Mouse (Mus musculus): Measurements from ENCODE around the gene Ctns. TPM values are rescaled to one million over a fixed set of nuclear protein-coding genes. Genes with fewer than 3 reads are reported as not detected.

Gene Ctns
- 17.7 and 18.2 TPM in 2 replicates for polyA plus RNA-seq (2015; fragmentation: Nextera tagmentation; extraction: Ambion mirVana)

GRCm38 (mm10) chr11:73198603-73199229 lies at the start of gene Ctns:
TSS of gene Ctns (minus strand) at chr11:73199042.
- ATAC-seq (replicated peaks; ENCODE audit: low FRiP score): peak; percentile 96
- H3K4me2 ChIP-seq: peak within 1 kb of the TSS; percentile 98
- H3K9ac ChIP-seq: peak within 1 kb of the TSS; percentile 83
- no peaks in the 10 kb centered on the region for H3K27me3 ChIP-seq
- H3K9me3 ChIP-seq (replicated peaks): no peaks in the 10 kb centered on the region
- H3K4me1 ChIP-seq: peaks cover 19% of the 10 kb centered on the region
- peak within 1 kb of the TSS; percentile 63; the same call in 1 of the 2 replicates for H3K27ac ChIP-seq
- H3K4me3 ChIP-seq (replicated peaks): peak within 1 kb of the TSS; percentile 80
- H3K36me3 ChIP-seq: peaks cover 10% of the 10 kb centered on the region; the same call in 1 of the 2 replicates
- under 1% methylated on average over 22 of the region's 22 CpGs for WGBS

GRCm38 (mm10) chr11:73242777-73243176 lies 43.9 kb upstream of the Ctns start:
- H3K27ac ChIP-seq: no peak overlapping the region
- no peak overlapping the region for H3K9ac ChIP-seq
- H3K27me3 ChIP-seq: no peaks in the 10 kb centered on the region
- WGBS: 76% methylated on average over 4 of the region's 4 CpGs
- no peak overlapping the region for H3K4me2 ChIP-seq
- no peak overlapping the region for H3K4me3 ChIP-seq (replicated peaks)
- no peak for ATAC-seq (replicated peaks; ENCODE audit: low FRiP score)
- H3K36me3 ChIP-seq: no peaks in the 10 kb centered on the region
- H3K9me3 ChIP-seq (replicated peaks): no peaks in the 10 kb centered on the region
- H3K4me1 ChIP-seq: peaks cover 8% of the 10 kb centered on the region; the same call in 1 of the 2 replicates

GRCm38 (mm10) chr11:73242199-73242598 lies 43.4 kb upstream of the Ctns start:
- no peak overlapping the region for H3K4me2 ChIP-seq
- H3K27me3 ChIP-seq: no peaks in the 10 kb centered on the region
- peaks cover 8% of the 10 kb centered on the region; the same call in 1 of the 2 replicates for H3K4me1 ChIP-seq
- WGBS: 63% methylated on average over 6 of the region's 6 CpGs
- no peak for ATAC-seq (replicated peaks; ENCODE audit: low FRiP score)
- no peaks in the 10 kb centered on the region for H3K9me3 ChIP-seq (replicated peaks)
- no peak overlapping the region for H3K9ac ChIP-seq
- H3K27ac ChIP-seq: no peak overlapping the region
- no peak overlapping the region for H3K4me3 ChIP-seq (replicated peaks)
- no peaks in the 10 kb centered on the region for H3K36me3 ChIP-seq

GRCm38 (mm10) chr11:73236731-73237130 lies 37.9 kb upstream of the Ctns start:
- H3K4me1 ChIP-seq: peaks cover 20% of the 10 kb centered on the region
- H3K27ac ChIP-seq: peak overlapping the region; percentile 41; the same call in 1 of the 2 replicates
- no peaks in the 10 kb centered on the region for H3K36me3 ChIP-seq
- 57% methylated on average over 3 of the region's 3 CpGs for WGBS
- no peaks in the 10 kb centered on the region for H3K27me3 ChIP-seq
- no peak overlapping the region for H3K9ac ChIP-seq
- no peak overlapping the region for H3K4me2 ChIP-seq
- H3K9me3 ChIP-seq (replicated peaks): no peaks in the 10 kb centered on the region
- H3K4me3 ChIP-seq (replicated peaks): no peak overlapping the region
- no peak for ATAC-seq (replicated peaks; ENCODE audit: low FRiP score)

GRCm38 (mm10) chr11:73235990-73236701 lies 37.3 kb upstream of the Ctns start:
- peaks cover 15% of the 10 kb centered on the region for H3K4me1 ChIP-seq
- H3K27ac ChIP-seq: peak overlapping the region; percentile 78
- H3K27me3 ChIP-seq: no peaks in the 10 kb centered on the region
- WGBS: 21% methylated on average over 5 of the region's 5 CpGs
- H3K9ac ChIP-seq: no peak overlapping the region
- H3K4me2 ChIP-seq: no peak overlapping the region
- no peaks in the 10 kb centered on the region for H3K36me3 ChIP-seq
- peak; percentile 71; the same call in 1 of the 2 replicates for ATAC-seq (replicated peaks; ENCODE audit: low FRiP score)
- no peak overlapping the region for H3K4me3 ChIP-seq (replicated peaks)
- no peaks in the 10 kb centered on the region for H3K9me3 ChIP-seq (replicated peaks)

- no peak within 1 kb of the TSS for H3K4me2 ChIP-seq
- H3K4me3 ChIP-seq (replicated peaks): no peak within 1 kb of the TSS
- no peak within 1 kb of the TSS for H3K27ac ChIP-seq
- H3K4me1 ChIP-seq: peaks cover 15% of the 10 kb centered on the region
- H3K9me3 ChIP-seq (replicated peaks): no peaks in the 10 kb centered on the region
- WGBS: 81% methylated on average over 5 of the region's 5 CpGs
- no peak within 1 kb of the TSS for H3K9ac ChIP-seq
- ATAC-seq (replicated peaks; ENCODE audit: low FRiP score): no peak
- no peaks in the 10 kb centered on the region for H3K27me3 ChIP-seq
- no peaks in the 10 kb centered on the region for H3K36me3 ChIP-seq
Measured at GRCm38 (mm10) chr11:73233992-73234391, 35.1 kb upstream of the Ctns start, which contains the start of gene Trpv1. TSS of gene Trpv1 (plus strand) at chr11:73234292.

- H3K9me3 ChIP-seq (replicated peaks): no peaks in the 10 kb centered on the region
- no peak overlapping the region for H3K4me3 ChIP-seq (replicated peaks)
- peaks cover 15% of the 10 kb centered on the region for H3K4me1 ChIP-seq
- 66% methylated on average over 2 of the region's 2 CpGs for WGBS
- no peaks in the 10 kb centered on the region for H3K27me3 ChIP-seq
- H3K4me2 ChIP-seq: no peak overlapping the region
- no peak for ATAC-seq (replicated peaks; ENCODE audit: low FRiP score)
- no peak overlapping the region for H3K27ac ChIP-seq
- H3K9ac ChIP-seq: no peak overlapping the region
- no peaks in the 10 kb centered on the region for H3K36me3 ChIP-seq
Measured at GRCm38 (mm10) chr11:73232513-73232912, 33.7 kb upstream of the Ctns start.

- H3K27me3 ChIP-seq: no peaks in the 10 kb centered on the region
- no peak overlapping the region for H3K4me3 ChIP-seq (replicated peaks)
- peaks cover under 1% of the 10 kb centered on the region; the same call in 1 of the 2 replicates for H3K4me1 ChIP-seq
- 90% methylated on average over 5 of the region's 5 CpGs for WGBS
- no peak for ATAC-seq (replicated peaks; ENCODE audit: low FRiP score)
- no peak overlapping the region for H3K9ac ChIP-seq
- H3K36me3 ChIP-seq: no peaks in the 10 kb centered on the region
- no peaks in the 10 kb centered on the region for H3K9me3 ChIP-seq (replicated peaks)
- no peak overlapping the region for H3K27ac ChIP-seq
- no peak overlapping the region for H3K4me2 ChIP-seq
Measured at GRCm38 (mm10) chr11:73230081-73230480, 31.2 kb upstream of the Ctns start.

- no peaks in the 10 kb centered on the region for H3K4me1 ChIP-seq
- H3K27me3 ChIP-seq: no peaks in the 10 kb centered on the region
- H3K27ac ChIP-seq: no peak overlapping the region
- no peaks in the 10 kb centered on the region for H3K36me3 ChIP-seq
- H3K4me2 ChIP-seq: no peak overlapping the region
- H3K4me3 ChIP-seq (replicated peaks): no peak overlapping the region
- 79% methylated on average over 5 of the region's 5 CpGs for WGBS
- H3K9ac ChIP-seq: no peak overlapping the region
- ATAC-seq (replicated peaks; ENCODE audit: low FRiP score): no peak
- H3K9me3 ChIP-seq (replicated peaks): no peaks in the 10 kb centered on the region
Measured at GRCm38 (mm10) chr11:73228881-73229280, 30.0 kb upstream of the Ctns start.

GRCm38 (mm10) chr11:73225856-73226255 lies 27.0 kb upstream of the Ctns start:
- no peaks in the 10 kb centered on the region for H3K36me3 ChIP-seq
- no peak for ATAC-seq (replicated peaks; ENCODE audit: low FRiP score)
- H3K27me3 ChIP-seq: no peaks in the 10 kb centered on the region
- no peaks in the 10 kb centered on the region for H3K9me3 ChIP-seq (replicated peaks)
- 85% methylated on average over 6 of the region's 6 CpGs for WGBS
- H3K4me3 ChIP-seq (replicated peaks): no peak overlapping the region
- H3K9ac ChIP-seq: no peak overlapping the region
- no peak overlapping the region for H3K4me2 ChIP-seq
- no peak overlapping the region for H3K27ac ChIP-seq
- H3K4me1 ChIP-seq: no peaks in the 10 kb centered on the region

- H3K4me3 ChIP-seq (replicated peaks): no peak overlapping the region
- ATAC-seq (replicated peaks; ENCODE audit: low FRiP score): no peak
- 68% methylated on average over 2 of the region's 2 CpGs for WGBS
- H3K27ac ChIP-seq: no peak overlapping the region
- no peaks in the 10 kb centered on the region for H3K36me3 ChIP-seq
- H3K4me2 ChIP-seq: no peak overlapping the region
- H3K9ac ChIP-seq: no peak overlapping the region
- H3K4me1 ChIP-seq: no peaks in the 10 kb centered on the region
- H3K9me3 ChIP-seq (replicated peaks): no peaks in the 10 kb centered on the region
- no peaks in the 10 kb centered on the region for H3K27me3 ChIP-seq
Measured at GRCm38 (mm10) chr11:73223966-73224365, 25.1 kb upstream of the Ctns start.

GRCm38 (mm10) chr11:73222846-73223245 lies 24.0 kb upstream of the Ctns start:
- Histone ChIP-seq H3K4me3 (replicated peaks) (no peak overlapping the region), H3K4me2 (no peak overlapping the region), H3K9me3 (replicated peaks) (no peaks in the 10 kb centered on the region), H3K27me3 (no peaks in the 10 kb centered on the region), H3K27ac (no peak overlapping the region), H3K4me1 (no peaks in the 10 kb centered on the region), H3K36me3 (no peaks in the 10 kb centered on the region), H3K9ac (no peak overlapping the region)
- no peak; the same call in 1 of the 2 replicates for ATAC-seq (replicated peaks; ENCODE audit: low FRiP score)
- 22% methylated on average over 5 of the region's 5 CpGs for WGBS
